Mouse (Mus musculus) spleen, postnatal 14 days (tissue): ENCODE data around the gene Faim2.

Experiments
- DNase-seq, 2 experiments: peaks; one replicate each; pipeline ENCODE4 v3.0.0; 2021 to 2022; ENCODE audit warnings: low spot score in 2 of 2

Gene Faim2

GRCm38 (mm10) chr15:99469067-99469466, 58.9 kb downstream of the Faim2 start:
- peak; percentile 30 to 68 for DNase-seq

GRCm38 (mm10) chr15:99463194-99463593, 64.8 kb downstream of the Faim2 start:
- no peak for DNase-seq

- peak; percentile 73 to 76 for DNase-seq
These were observed 70.2 kb downstream of the Faim2 start, which contains the start of gene Nckap5l for GRCm38 (mm10) chr15:99457606-99458401. Gene Nckap5l (minus strand): TSS chr15:99457748.

GRCm38 (mm10) chr15:99456963-99457605, 70.9 kb downstream of the Faim2 start:
- no peak for DNase-seq

- DNase-seq, result no peak
These were observed 71.5 kb downstream of the Faim2 start for GRCm38 (mm10) chr15:99456338-99456962.

- no peak for DNase-seq
These were observed 72.5 kb downstream of the Faim2 start for GRCm38 (mm10) chr15:99455415-99455814.

- no peak for DNase-seq
These were observed 73.2 kb downstream of the Faim2 start for GRCm38 (mm10) chr15:99454585-99455279.

GRCm38 (mm10) chr15:99453153-99453900, 74.6 kb downstream of the Faim2 start:
- no peak for DNase-seq

- no peak for DNase-seq
These were observed 78.1 kb downstream of the Faim2 start for GRCm38 (mm10) chr15:99449751-99450280.

- no peak for DNase-seq
These were observed 78.7 kb downstream of the Faim2 start for GRCm38 (mm10) chr15:99449131-99449750.
